Mouse (Mus musculus): ENCODE data around the gene Mdc1. TPM values are rescaled to one million over a fixed set of nuclear protein-coding genes. Genes with fewer than 3 reads are reported as not detected.

Gene Mdc1
- total RNA-seq, 2 experiments from 2014 or later: 5.4 to 6.9 TPM

- intact Hi-C loops (cut with DNase I; ENCODE audit: low total_unique reads): no loop called here
- DNase-seq: peak; percentile 60
Measured at GRCm38 (mm10) chr17:35870151-35870883, 29.0 kb downstream of the Mdc1 start.

GRCm38 (mm10) chr17:35870884-35871696 is 29.8 kb downstream of the Mdc1 start:
- no peak for DNase-seq
- intact Hi-C loops (cut with DNase I; ENCODE audit: low total_unique reads): no loop called here

DNA sequence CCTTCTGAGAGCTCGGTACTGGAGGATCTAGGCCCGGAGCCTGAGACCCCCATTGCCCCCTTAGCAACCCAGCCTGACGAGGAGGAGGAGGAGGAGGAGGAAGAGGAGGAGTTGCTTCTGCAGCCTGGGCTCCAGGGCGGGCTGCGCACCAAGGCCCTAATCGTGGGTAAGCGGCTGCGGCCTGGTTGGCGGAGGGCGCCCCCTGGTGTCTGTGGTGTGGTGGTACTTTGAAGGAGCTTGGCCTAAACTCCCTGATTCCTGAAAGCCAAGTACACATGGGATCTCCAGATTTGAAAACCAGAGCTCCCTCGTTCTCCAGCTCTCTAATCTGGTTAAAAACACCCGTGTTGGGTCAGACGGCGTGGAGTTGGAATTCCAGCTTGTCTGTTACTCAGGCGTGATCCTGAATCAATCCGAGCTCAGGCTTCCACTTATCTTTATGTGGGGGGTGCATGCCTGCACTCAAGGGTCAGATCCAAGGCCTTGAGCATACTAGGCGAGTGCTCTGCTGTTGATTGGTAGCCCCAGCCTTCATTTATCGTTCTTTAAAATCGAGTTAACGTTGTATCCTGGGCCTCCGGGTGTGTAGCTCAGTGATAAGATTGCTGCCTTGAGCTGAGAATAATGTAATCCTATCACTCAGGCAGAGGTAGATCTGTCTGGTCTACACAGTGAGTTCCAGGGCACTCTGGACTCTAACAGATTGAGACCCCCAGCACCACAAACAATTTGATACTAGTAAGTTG is 32.6 kb downstream of the Mdc1 start:
- peak; percentile 90 for DNase-seq
- intact Hi-C loops (cut with DNase I; ENCODE audit: low total_unique reads): loop anchor here (2.0 kb wide), 1 partner anchor 39 kb away; no protein-coding TSS in a partner anchor

- no peak for DNase-seq
- intact Hi-C loops (cut with DNase I; ENCODE audit: low total_unique reads): no loop called here
Measured at GRCm38 (mm10) chr17:35874721-35875120, 33.4 kb downstream of the Mdc1 start.

GRCm38 (mm10) chr17:35879245-35880057 is 38.1 kb downstream of the Mdc1 start, which contains the start of gene Dhx16:
Dhx16 (plus strand) TSS chr17:35879819.
- intact Hi-C loops (cut with DNase I; ENCODE audit: low total_unique reads): no loop called here

GRCm38 (mm10) chr17:35882924-35883323 is 41.6 kb downstream of the Mdc1 start:
- intact Hi-C loops (cut with DNase I; ENCODE audit: low total_unique reads): no loop called here
- no peak for DNase-seq

More at GRCm38 (mm10) chr17:35879245-35880057, 38.1 kb downstream of the Mdc1 start, which contains the start of gene Dhx16:
- peak; percentile 94 for DNase-seq

- intact Hi-C loops (cut with DNase I; ENCODE audit: low total_unique reads): no loop called here
- no peak for DNase-seq
Measured at GRCm38 (mm10) chr17:35883777-35884176, 42.5 kb downstream of the Mdc1 start.

DNA sequence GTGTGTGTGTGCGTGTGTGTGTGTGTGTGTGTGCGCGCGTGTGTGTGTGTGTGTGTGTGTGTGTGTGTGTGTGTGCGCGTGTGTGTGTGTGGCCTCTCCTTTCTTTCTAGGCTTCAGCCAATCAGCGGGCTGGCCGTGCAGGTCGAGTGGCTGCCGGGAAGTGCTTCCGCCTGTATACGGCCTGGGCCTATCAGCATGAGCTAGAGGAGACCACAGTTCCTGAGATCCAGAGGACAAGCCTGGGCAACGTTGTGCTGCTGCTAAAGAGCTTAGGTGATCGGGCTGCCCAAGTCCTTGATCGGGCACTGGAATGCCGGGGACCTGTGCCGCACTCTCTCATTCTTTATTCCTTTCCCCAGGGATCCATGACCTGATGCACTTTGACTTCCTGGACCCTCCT is 46.4 kb downstream of the Mdc1 start:
- intact Hi-C loops (cut with DNase I; ENCODE audit: low total_unique reads): no loop called here
- no peak for DNase-seq

DNA sequence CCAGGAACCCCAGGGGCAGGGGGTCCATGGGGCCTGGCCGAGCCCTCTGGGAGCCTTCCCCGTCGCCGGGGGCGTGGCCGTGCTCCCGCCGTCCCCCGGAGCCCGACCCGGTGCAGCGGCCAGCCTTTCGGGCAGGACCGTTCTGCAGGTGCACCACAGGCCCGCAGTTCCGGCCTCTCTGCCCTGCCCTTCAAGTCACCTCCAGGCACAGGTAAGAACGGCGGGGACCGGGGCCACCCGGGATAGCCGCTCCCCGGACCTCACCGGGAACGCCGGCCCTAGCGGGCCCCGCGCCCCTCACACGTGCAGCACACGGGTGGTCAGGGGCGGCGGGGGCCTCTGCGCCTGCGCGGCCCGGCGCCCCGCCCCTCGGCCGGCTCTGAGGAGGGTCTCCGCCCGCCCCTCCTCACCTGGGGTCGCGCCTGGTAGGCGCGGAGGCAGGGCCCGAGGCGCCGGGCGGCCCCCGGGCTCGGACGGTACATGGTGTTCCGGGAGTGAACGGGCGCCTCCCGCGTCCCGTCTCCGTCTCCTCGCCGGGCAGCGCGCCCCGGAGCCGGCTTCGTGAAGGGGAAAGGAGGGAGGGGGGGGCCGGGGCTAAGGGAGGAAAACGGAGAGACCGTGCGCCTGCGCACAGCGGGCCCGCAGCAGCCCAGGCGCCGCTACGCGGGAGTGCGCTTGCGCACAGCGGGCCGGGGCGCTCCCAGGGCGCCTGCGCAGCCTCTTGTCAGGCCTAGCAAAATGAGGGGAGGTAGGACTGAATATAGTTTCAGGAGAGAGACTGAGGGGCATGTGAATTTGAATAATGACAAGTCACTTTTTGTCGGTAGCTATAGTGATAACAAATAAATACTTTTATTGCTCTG is 55.7 kb downstream of the Mdc1 start, which contains the start of gene 2310061I04Rik:
2310061I04Rik (minus strand) TSS at position 651 of the 863 bp plus-strand sequence.
- intact Hi-C loops (cut with DNase I; ENCODE audit: low total_unique reads): no loop called here
- peak; percentile 91 for DNase-seq

GRCm38 (mm10) chr17:35897644-35898573 is 56.6 kb downstream of the Mdc1 start:
- no peak for DNase-seq
- intact Hi-C loops (cut with DNase I; ENCODE audit: low total_unique reads): no loop called here

DNA sequence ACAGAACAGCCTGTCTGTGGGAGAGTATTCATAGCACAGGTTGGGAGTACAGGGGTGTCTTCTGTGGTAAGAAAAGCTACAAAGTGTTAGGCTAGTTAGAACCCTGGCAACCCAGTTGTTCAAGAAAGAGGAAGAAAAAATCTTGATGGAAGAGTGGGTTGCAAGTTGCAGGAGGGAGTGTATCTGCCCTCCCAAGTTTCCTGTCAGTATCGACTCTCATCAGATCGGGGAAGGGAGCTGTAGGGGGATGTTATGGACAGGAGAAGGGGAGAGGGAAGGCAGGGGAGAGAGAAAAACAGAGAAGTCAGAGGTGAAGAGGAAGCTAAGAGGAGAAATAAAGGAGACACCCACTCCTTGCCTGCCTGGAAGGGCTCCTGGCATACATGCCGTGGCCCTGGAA is 59.3 kb downstream of the Mdc1 start:
- intact Hi-C loops (cut with DNase I; ENCODE audit: low total_unique reads): no loop called here
- DNase-seq: no peak

- intact Hi-C loops (cut with DNase I; ENCODE audit: low total_unique reads): no loop called here
- no peak for DNase-seq
Measured at GRCm38 (mm10) chr17:35903343-35903991, 62.2 kb downstream of the Mdc1 start.

GRCm38 (mm10) chr17:35903992-35904355 is 62.7 kb downstream of the Mdc1 start:
- DNase-seq: no peak
- intact Hi-C loops (cut with DNase I; ENCODE audit: low total_unique reads): no loop called here

DNA sequence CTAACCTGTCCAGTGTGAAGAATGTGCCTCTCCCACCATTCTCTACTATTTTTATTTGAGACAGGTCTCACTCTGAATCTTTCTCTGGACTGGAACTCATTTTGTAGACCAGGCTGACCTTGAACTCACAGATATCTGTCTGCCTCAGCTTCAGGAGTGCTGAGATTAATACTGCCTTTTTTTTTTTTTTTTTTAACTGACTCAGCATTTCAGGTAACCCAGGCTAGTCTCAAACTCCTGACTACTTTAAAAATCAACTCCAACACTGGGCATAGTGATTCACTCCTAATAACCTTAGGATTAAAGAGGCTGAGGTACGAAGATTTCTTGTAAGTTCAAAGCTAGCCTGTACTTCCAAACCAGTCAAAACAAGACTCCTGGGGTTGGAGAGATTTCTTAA is 64.3 kb downstream of the Mdc1 start:
- intact Hi-C loops (cut with DNase I; ENCODE audit: low total_unique reads): no loop called here
- DNase-seq: no peak

GRCm38 (mm10) chr17:35907609-35908008 is 66.3 kb downstream of the Mdc1 start:
- DNase-seq: no peak
- intact Hi-C loops (cut with DNase I; ENCODE audit: low total_unique reads): no loop called here

Data from gastrocnemius, postnatal 14 days (tissue).